Mouse (Mus musculus): ENCODE measurements at regions not wholly inside any gene's neighbourhood (a gene's known extent, or its start where the extent isn't known, plus 50 kb on each side); places are given as distances from the start of the nearest gene placed in this dataset.
"Not testable (repeated sequence)": the region's sequence is repeated elsewhere in the genome, so short reads cannot be mapped to it uniquely, and the experiment has no call there.

- no peak for DNase-seq (ENCODE audit: low spot score)
Observed at GRCm38 (mm10) chr9:113171767-113172405, 536.2 kb downstream of the Pdcd6ip start.

- DNase-seq (ENCODE audit: low spot score), result no peak
Observed at GRCm38 (mm10) chr9:113162897-113163874, 544.9 kb downstream of the Pdcd6ip start.

- no peak for DNase-seq (ENCODE audit: low spot score)
Observed at GRCm38 (mm10) chr9:113160011-113160410, 548.0 kb downstream of the Pdcd6ip start.

- no peak for DNase-seq (ENCODE audit: low spot score)
Observed at GRCm38 (mm10) chr9:113158080-113158479, 550.0 kb downstream of the Pdcd6ip start.

GRCm38 (mm10) chr9:113157474-113158076 is 550.5 kb downstream of the Pdcd6ip start:
- DNase-seq (ENCODE audit: low spot score), result no peak

- no peak for DNase-seq (ENCODE audit: low spot score)
Observed at GRCm38 (mm10) chr9:113156707-113157106, 551.4 kb downstream of the Pdcd6ip start.

GRCm38 (mm10) chr9:113149084-113149483 is 559.0 kb downstream of the Pdcd6ip start:
- DNase-seq (ENCODE audit: low spot score), result no peak

- DNase-seq (ENCODE audit: low spot score), result no peak
Observed at GRCm38 (mm10) chr9:113146571-113146970, 561.5 kb downstream of the Pdcd6ip start.

- no peak for DNase-seq (ENCODE audit: low spot score)
Observed at GRCm38 (mm10) chr9:113145036-113145435, 563.0 kb downstream of the Pdcd6ip start.

- DNase-seq (ENCODE audit: low spot score), result no peak
Observed at GRCm38 (mm10) chr9:113134611-113135010, 573.4 kb downstream of the Pdcd6ip start.

GRCm38 (mm10) chr9:113123004-113123692 is 584.9 kb downstream of the Pdcd6ip start:
- DNase-seq (ENCODE audit: low spot score), result no peak

GRCm38 (mm10) chr9:113122253-113122749 is 585.8 kb downstream of the Pdcd6ip start:
- DNase-seq (ENCODE audit: low spot score), result no peak

GRCm38 (mm10) chr9:113120385-113120784 is 587.7 kb downstream of the Pdcd6ip start:
- no peak for DNase-seq (ENCODE audit: low spot score)

GRCm38 (mm10) chr9:113119721-113120120 is 588.3 kb downstream of the Pdcd6ip start:
- DNase-seq (ENCODE audit: low spot score), result no peak

- DNase-seq (ENCODE audit: low spot score), result no peak
Observed at GRCm38 (mm10) chr9:113115576-113115975, 592.5 kb downstream of the Pdcd6ip start.

GRCm38 (mm10) chr9:113112753-113113152 is 595.3 kb downstream of the Pdcd6ip start:
- no peak for DNase-seq (ENCODE audit: low spot score)

GRCm38 (mm10) chr9:113101733-113102132 is 606.3 kb downstream of the Pdcd6ip start:
- no peak for DNase-seq (ENCODE audit: low spot score)

- no peak for DNase-seq (ENCODE audit: low spot score)
Observed at GRCm38 (mm10) chr9:113100641-113101040, 607.4 kb downstream of the Pdcd6ip start.

- DNase-seq (ENCODE audit: low spot score), result not testable (repeated sequence)
Observed at GRCm38 (mm10) chr9:113095421-113095820, 612.6 kb downstream of the Pdcd6ip start.

- DNase-seq (ENCODE audit: low spot score), result no peak
Observed at GRCm38 (mm10) chr9:113093863-113094390, 614.1 kb downstream of the Pdcd6ip start.

GRCm38 (mm10) chr9:113091881-113092280 is 616.2 kb downstream of the Pdcd6ip start:
- no peak for DNase-seq (ENCODE audit: low spot score)

- DNase-seq (ENCODE audit: low spot score), result no peak
Observed at GRCm38 (mm10) chr9:113087786-113088185, 620.3 kb downstream of the Pdcd6ip start.

All from urinary bladder, postnatal 25 days (tissue).